Mouse (Mus musculus) urinary bladder, adult 18-20 months (tissue): Measurements from ENCODE around the gene Slamf9.

Experiments
- DNase-seq, 2 experiments: peaks; one replicate each; pipeline ENCODE4 v3.0.0; 2022; ENCODE audit warnings: low spot score in 2 of 2, mixed read lengths in 2 of 2

Gene Slamf9

GRCm38 (mm10) chr1:172489585-172490250 lies 14.6 kb downstream of the Slamf9 start:
- DNase-seq, result no peak

- DNase-seq, result peak; percentile 77 to 98
Measured at GRCm38 (mm10) chr1:172490261-172490661, 15.1 kb downstream of the Slamf9 start.

- DNase-seq, result no peak
Measured at GRCm38 (mm10) chr1:172492047-172492446, 16.9 kb downstream of the Slamf9 start.

- DNase-seq, result no peak
Measured at GRCm38 (mm10) chr1:172493516-172493915, 18.4 kb downstream of the Slamf9 start.

GRCm38 (mm10) chr1:172496030-172496429 lies 20.9 kb downstream of the Slamf9 start:
- no peak for DNase-seq

GRCm38 (mm10) chr1:172497428-172497827 lies 22.3 kb downstream of the Slamf9 start:
- DNase-seq, result no peak

- peak; percentile 88 for DNase-seq
Measured at GRCm38 (mm10) chr1:172499765-172500441, 24.7 kb downstream of the Slamf9 start, which contains the start of gene Tagln2. Tagln2 (plus strand) TSS chr1:172500047.

GRCm38 (mm10) chr1:172500451-172501370 lies 25.6 kb downstream of the Slamf9 start:
- peak; percentile 69 to 75 for DNase-seq

- DNase-seq, result peak in 1 of 2 experiments; percentile 70
Measured at GRCm38 (mm10) chr1:172501371-172502144, 26.4 kb downstream of the Slamf9 start.

GRCm38 (mm10) chr1:172502145-172503110 lies 27.3 kb downstream of the Slamf9 start:
- peak in 1 of 2 experiments; percentile 50 for DNase-seq

- DNase-seq, result no peak
Measured at GRCm38 (mm10) chr1:172503111-172503997, 28.2 kb downstream of the Slamf9 start.

GRCm38 (mm10) chr1:172504756-172505155 lies 29.6 kb downstream of the Slamf9 start:
- DNase-seq, result no peak

GRCm38 (mm10) chr1:172507001-172507400 lies 31.8 kb downstream of the Slamf9 start:
- DNase-seq, result no peak

GRCm38 (mm10) chr1:172507701-172508100 lies 32.5 kb downstream of the Slamf9 start:
- no peak for DNase-seq

- DNase-seq, result no peak
Measured at GRCm38 (mm10) chr1:172508172-172508571, 33.0 kb downstream of the Slamf9 start.

- no peak for DNase-seq
Measured at GRCm38 (mm10) chr1:172509235-172509634, 34.1 kb downstream of the Slamf9 start.

- DNase-seq, result no peak
Measured at GRCm38 (mm10) chr1:172509983-172510382, 34.8 kb downstream of the Slamf9 start.

- no peak for DNase-seq
Measured at GRCm38 (mm10) chr1:172510421-172510972, 35.3 kb downstream of the Slamf9 start.

GRCm38 (mm10) chr1:172512962-172513361 lies 37.8 kb downstream of the Slamf9 start:
- no peak for DNase-seq
